Mouse (Mus musculus) layer of hippocampus, adult 18-20 months (tissue): ENCODE results near the gene Gm4737. TPM values are rescaled to one million over a fixed set of nuclear protein-coding genes. Genes with fewer than 3 reads are reported as not detected.
A peak's percentile ranks its signal among the peaks of the same experiment; 100 is the strongest.
"Not testable (repeated sequence)": the region's sequence is repeated elsewhere in the genome, so short reads cannot be mapped to it uniquely, and the experiment has no call there.

Experiments
- DNase-seq, 2 experiments: peaks; one replicate each; pipeline ENCODE4 v3.0.0; 2022; ENCODE audit warnings: low spot score in 2 of 2
- long read RNA-seq: library from polyadenylated mRNA; stranded (forward); transcript quantifications from one replicate; pipeline ENCODE4 v2.0.0, GENCODE M21; 2021
- total RNA-seq, 2 experiments: library from RNA; stranded (reverse); gene quantifications; 2 replicates each; pipeline ENCODE4 v1.2.3; 2021

Gm4737 gene
- 10 to 100 TPM; 16.5 to 17.8 TPM for total RNA-seq
- long read RNA-seq, transcript Gm4737-201 (1 exons, 2,093 nt): major isoform, 6 of 6 reads
- long read RNA-seq, partial matches to known transcripts: 0 of 6 reads
- long read RNA-seq, other reads (novel, unspliced or antisense): 0 of 6 reads

- DNase-seq: not testable (repeated sequence)
These were observed at the start of gene Gm4737 for GRCm38 (mm10) chr16:46154832-46155231. Gene Gm4737 (minus strand): TSS chr16:46155077.

GRCm38 (mm10) chr16:46195792-46196191 lies 40.9 kb upstream of the Gm4737 start:
- DNase-seq: no peak

- DNase-seq: no peak
These were observed 28.2 kb upstream of the Gm4737 start for GRCm38 (mm10) chr16:46183096-46183495.

- DNase-seq: no peak
These were observed 23.4 kb upstream of the Gm4737 start for GRCm38 (mm10) chr16:46178121-46178801.

- DNase-seq: no peak
These were observed 18.2 kb upstream of the Gm4737 start for GRCm38 (mm10) chr16:46173039-46173438.

- DNase-seq: no peak
These were observed 12.1 kb upstream of the Gm4737 start for GRCm38 (mm10) chr16:46166971-46167370.

GRCm38 (mm10) chr16:46165305-46165704 lies 10.4 kb upstream of the Gm4737 start:
- DNase-seq: no peak

- DNase-seq: peak in 1 of 2 experiments; percentile 20
These were observed 3.7 kb downstream of the Gm4737 start for GRCm38 (mm10) chr16:46151141-46151540.

GRCm38 (mm10) chr16:46148661-46149341 lies 6.1 kb downstream of the Gm4737 start:
- DNase-seq: peak in 1 of 2 experiments; percentile 2

GRCm38 (mm10) chr16:46146962-46147361 lies 7.9 kb downstream of the Gm4737 start:
- no peak for DNase-seq

- no peak for DNase-seq
These were observed 32.6 kb downstream of the Gm4737 start for GRCm38 (mm10) chr16:46122238-46122637.

- peak; percentile 13 to 41 for DNase-seq
These were observed 33.5 kb downstream of the Gm4737 start for GRCm38 (mm10) chr16:46121420-46121819.

GRCm38 (mm10) chr16:46120607-46121006 lies 34.3 kb downstream of the Gm4737 start:
- no peak for DNase-seq

- peak in 1 of 2 experiments; percentile 5 for DNase-seq
These were observed 34.9 kb downstream of the Gm4737 start, which contains the start of gene Cd96 for GRCm38 (mm10) chr16:46120020-46120419. Gene Cd96 (minus strand): TSS chr16:46120251.

- no peak for DNase-seq
These were observed 37.2 kb downstream of the Gm4737 start for GRCm38 (mm10) chr16:46117645-46118044.

- DNase-seq: no peak
These were observed 40.1 kb downstream of the Gm4737 start for GRCm38 (mm10) chr16:46114727-46115126.

- DNase-seq: peak; percentile 32 to 51
These were observed 45.3 kb downstream of the Gm4737 start for GRCm38 (mm10) chr16:46109536-46109935.

- DNase-seq: no peak
These were observed 47.4 kb downstream of the Gm4737 start for GRCm38 (mm10) chr16:46107431-46107830.

- no peak for DNase-seq
These were observed 50.4 kb downstream of the Gm4737 start for GRCm38 (mm10) chr16:46104491-46104890.
